Mouse (Mus musculus) embryo, embryonic 11 days (tissue): ENCODE measurements at regions not wholly inside any gene's neighbourhood (a gene's known extent, or its start where the extent isn't known, plus 50 kb on each side); places are given as distances from the start of the nearest gene placed in this dataset.

Experiments
- DNase-seq: peaks from one replicate; pipeline ENCODE4 v3.0.0-alpha.2; 2015

GRCm38 (mm10) chr7:111322901-111323300 lies 240.1 kb upstream of the Eif4g2 start:
- no peak for DNase-seq

GRCm38 (mm10) chr7:111319917-111320316 lies 237.1 kb upstream of the Eif4g2 start:
- DNase-seq: no peak

- no peak for DNase-seq
Measured at GRCm38 (mm10) chr7:111316479-111316990, 233.7 kb upstream of the Eif4g2 start.

- no peak for DNase-seq
Measured at GRCm38 (mm10) chr7:111313921-111314320, 231.1 kb upstream of the Eif4g2 start.

GRCm38 (mm10) chr7:111305196-111305595 lies 222.4 kb upstream of the Eif4g2 start:
- DNase-seq: no peak

GRCm38 (mm10) chr7:111301791-111302488 lies 219.1 kb upstream of the Eif4g2 start:
- DNase-seq: no peak

- DNase-seq: peak; percentile 16
Measured at GRCm38 (mm10) chr7:111297174-111297902, 214.5 kb upstream of the Eif4g2 start.

GRCm38 (mm10) chr7:111283411-111283955 lies 200.7 kb upstream of the Eif4g2 start:
- DNase-seq: peak; percentile 42

- DNase-seq: peak; percentile 53
Measured at GRCm38 (mm10) chr7:111282314-111282713, 199.5 kb upstream of the Eif4g2 start.

- no peak for DNase-seq
Measured at GRCm38 (mm10) chr7:111277703-111278102, 194.9 kb upstream of the Eif4g2 start.

- no peak for DNase-seq
Measured at GRCm38 (mm10) chr7:111273839-111274238, 191.0 kb upstream of the Eif4g2 start.

GRCm38 (mm10) chr7:111270874-111271273 lies 188.0 kb upstream of the Eif4g2 start:
- DNase-seq: no peak

GRCm38 (mm10) chr7:111268197-111268596 lies 185.4 kb upstream of the Eif4g2 start:
- DNase-seq: no peak

GRCm38 (mm10) chr7:111263302-111263701 lies 180.5 kb upstream of the Eif4g2 start:
- no peak for DNase-seq

GRCm38 (mm10) chr7:111259630-111260574 lies 177.1 kb upstream of the Eif4g2 start:
- DNase-seq: no peak

- no peak for DNase-seq
Measured at GRCm38 (mm10) chr7:111257842-111258241, 175.0 kb upstream of the Eif4g2 start.

- no peak for DNase-seq
Measured at GRCm38 (mm10) chr7:111256199-111256598, 173.4 kb upstream of the Eif4g2 start.

- DNase-seq: peak; percentile 80
Measured at GRCm38 (mm10) chr7:111249606-111250005, 166.8 kb upstream of the Eif4g2 start.

- no peak for DNase-seq
Measured at GRCm38 (mm10) chr7:111245488-111245887, 162.7 kb upstream of the Eif4g2 start.

GRCm38 (mm10) chr7:111245067-111245466 lies 162.2 kb upstream of the Eif4g2 start:
- DNase-seq: no peak

- DNase-seq: no peak
Measured at GRCm38 (mm10) chr7:111243831-111244230, 161.0 kb upstream of the Eif4g2 start.

GRCm38 (mm10) chr7:111242646-111243045 lies 159.8 kb upstream of the Eif4g2 start:
- DNase-seq: no peak

- peak; percentile 44 for DNase-seq
Measured at GRCm38 (mm10) chr7:111241538-111241937, 158.7 kb upstream of the Eif4g2 start.
